Mouse (Mus musculus): ENCODE data around the gene Cluap1. TPM values are rescaled to one million over a fixed set of nuclear protein-coding genes. Genes with fewer than 3 reads are reported as not detected.

Cluap1 gene
- polyA plus RNA-seq, 1 experiment from 2014 or later = 39.5 TPM

Small RNA genes lying within 50 kb of the gene (microRNA-seq; reads per million reads assigned to microRNA genes)
- not detected for gene Gm23493

Other genes with a start within 250 kb of the Cluap1 start
- gene Mefv, start 190.7 kb upstream of the Cluap1 start, polyA plus RNA-seq (2015; fragmentation: Nextera tagmentation; extraction: Ambion mirVana) = not detected in 2 replicates
- gene Zfp263, start 164.7 kb upstream of the Cluap1 start, polyA plus RNA-seq (2015; fragmentation: Nextera tagmentation; extraction: Ambion mirVana) = 55.8 and 61.4 TPM in 2 replicates
- not detected in 2 replicates for gene Olfr15, start 77.9 kb upstream of the Cluap1 start, polyA plus RNA-seq (2015; fragmentation: Nextera tagmentation; extraction: Ambion mirVana)
- 3.0 and 3.6 TPM in 2 replicates for gene Zfp174, start 61.5 kb upstream of the Cluap1 start, polyA plus RNA-seq (2015; fragmentation: Nextera tagmentation; extraction: Ambion mirVana)
- gene Naa60, start 36.4 kb upstream of the Cluap1 start, polyA plus RNA-seq (2015; fragmentation: Nextera tagmentation; extraction: Ambion mirVana) = 106 and 107 TPM in 2 replicates
- gene Zfp597, start 24.2 kb upstream of the Cluap1 start, polyA plus RNA-seq (2015; fragmentation: Nextera tagmentation; extraction: Ambion mirVana) = 19.0 and 19.2 TPM in 2 replicates
- 1.0 and 2.9 TPM in 2 replicates for gene Gm20695, start 24.2 kb upstream of the Cluap1 start, polyA plus RNA-seq (2015; fragmentation: Nextera tagmentation; extraction: Ambion mirVana)
- 13.6 and 15.0 TPM in 2 replicates for gene 1700037C18Rik, start 112 bp upstream of the Cluap1 start, polyA plus RNA-seq (2015; fragmentation: Nextera tagmentation; extraction: Ambion mirVana)
- gene Nlrc3, start 67.8 kb downstream of the Cluap1 start, polyA plus RNA-seq (2015; fragmentation: Nextera tagmentation; extraction: Ambion mirVana) = 1.0 TPM in 2 replicates
- gene Slx4, start 95.0 kb downstream of the Cluap1 start, polyA plus RNA-seq (2015; fragmentation: Nextera tagmentation; extraction: Ambion mirVana) = 30.7 and 33.9 TPM in 2 replicates
- gene Dnase1, start 128.1 kb downstream of the Cluap1 start, polyA plus RNA-seq (2015; fragmentation: Nextera tagmentation; extraction: Ambion mirVana) = 6.9 and 8.6 TPM in 2 replicates
- gene Trap1, start 169.0 kb downstream of the Cluap1 start, polyA plus RNA-seq (2015; fragmentation: Nextera tagmentation; extraction: Ambion mirVana) = 49.1 and 54.3 TPM in 2 replicates

Measured in midbrain, embryonic 15.5 days (tissue).